Mouse (Mus musculus) G1E (cell line): ENCODE measurements at regions not wholly inside any gene's neighbourhood (a gene's known extent, or its start where the extent isn't known, plus 50 kb on each side); places are given as distances from the start of the nearest gene placed in this dataset.

Source experiments
- ATAC-seq: 2 replicates; pipeline ENCODE4 v1.8.0; 2016; ENCODE audit warnings: mild to moderate bottlenecking; ENCODE audit not compliant: insufficient number of reproducible peaks, poor library complexity, low FRiP score, severe bottlenecking; ENCODE audit errors: extremely low read depth
- DNase-seq: peaks from one replicate; pipeline ENCODE4 v3.0.0; 2012; ENCODE audit warnings: low spot score
- H3K27me3 ChIP-seq: 2 replicates; pipeline ENCODE4 v1.6.1; 2012; ENCODE audit warnings: mild to moderate bottlenecking, low read length, inconsistent platforms; ENCODE audit not compliant: insufficient read depth
- H3K36me3 ChIP-seq: replicated peaks from 2 replicates; pipeline ENCODE3; 2012; ENCODE audit warnings: mild to moderate bottlenecking, inconsistent platforms
- H3K4me1 ChIP-seq: 2 replicates; pipeline ENCODE4 v1.6.1; 2012; ENCODE audit warnings: low read depth, low read length, inconsistent platforms, mixed read lengths; ENCODE audit not compliant: insufficient read depth
- H3K4me3 ChIP-seq: 2 replicates; pipeline ENCODE4 v1.5.1; 2012; ENCODE audit warnings: low read depth, mild to moderate bottlenecking, inconsistent platforms, low read length, moderate library complexity, mixed read lengths
- H3K9me3 ChIP-seq: replicated peaks from 2 replicates; pipeline ENCODE4 v1.6.1; 2012; ENCODE audit warnings: inconsistent platforms
- CTCF ChIP-seq: IDR thresholded peaks from 2 replicates; pipeline ENCODE4 v1.5.1; 2012; ENCODE audit warnings: low read depth, low read length, inconsistent platforms, mixed read lengths
- GATA1 ChIP-seq: IDR thresholded peaks from 2 replicates; pipeline ENCODE4 v1.6.1; 2012; ENCODE audit warnings: borderline replicate concordance, low read length, inconsistent platforms, mixed read lengths
- GATA2 ChIP-seq: IDR thresholded peaks from 2 replicates; pipeline ENCODE4 v1.6.1; 2012; ENCODE audit warnings: low read depth, low read length, inconsistent platforms, borderline replicate concordance
- POLR2AphosphoS5 ChIP-seq: IDR thresholded peaks from 2 replicates; pipeline ENCODE4 v1.6.1; 2012; ENCODE audit warnings: low read depth, low read length, inconsistent platforms; ENCODE audit not compliant: insufficient replicate concordance
- TAL1 ChIP-seq: conservative IDR thresholded peaks from 2 replicates; pipeline ENCODE4 v1.6.1; 2012; ENCODE audit warnings: low read depth, low read length, inconsistent platforms, mixed read lengths

GRCm38 (mm10) chr8:35991936-35992603, 226.5 kb downstream of the Gm19410 start:
- Histone ChIP-seq H3K4me3 (no peak overlapping the region), H3K4me1 (no peaks in the 10 kb centered on the region), H3K9me3 (no peaks in the 10 kb centered on the region), H3K27me3 (peaks cover 13% of the 10 kb centered on the region; the same call in 1 of the 2 replicates), H3K36me3 (no peaks in the 10 kb centered on the region)
- no peak for TF ChIP-seq TAL1
- no peak for TF ChIP-seq CTCF
- ATAC-seq (no peak), DNase-seq (no peak)

- ATAC-seq (no peak), DNase-seq (no peak)
- TF ChIP-seq CTCF (no peak), GATA2 (no peak), GATA1 (no peak), TAL1 (no peak), POLR2AphosphoS5 (no peak)
- Histone ChIP-seq H3K9me3 (no peaks in the 10 kb centered on the region), H3K4me3 (no peak overlapping the region), H3K36me3 (no peaks in the 10 kb centered on the region), H3K27me3 (peaks cover 12% of the 10 kb centered on the region; the same call in 1 of the 2 replicates), H3K4me1 (no peaks in the 10 kb centered on the region)
Measured at GRCm38 (mm10) chr8:35996330-35997077, 230.9 kb downstream of the Gm19410 start.

- Histone ChIP-seq H3K4me1 (no peaks in the 10 kb centered on the region), H3K4me3 (no peak overlapping the region), H3K27me3 (peaks cover 9% of the 10 kb centered on the region; the same call in 1 of the 2 replicates), H3K9me3 (no peaks in the 10 kb centered on the region), H3K36me3 (no peaks in the 10 kb centered on the region)
- TF ChIP-seq TAL1 (no peak), GATA2 (no peak), POLR2AphosphoS5 (no peak), CTCF (no peak), GATA1 (no peak)
- ATAC-seq (no peak), DNase-seq (no peak)
Measured at GRCm38 (mm10) chr8:35999584-35999983, 234.0 kb downstream of the Gm19410 start.

- H3K4me1 ChIP-seq: no peaks in the 10 kb centered on the region
- no peaks in the 10 kb centered on the region for H3K9me3 ChIP-seq
- no peaks in the 10 kb centered on the region for H3K36me3 ChIP-seq
- DNase-seq (no peak), ATAC-seq (no peak)
- TF ChIP-seq GATA1: no peak
- TF ChIP-seq GATA2: no peak
- TF ChIP-seq CTCF: no peak
- TF ChIP-seq TAL1: no peak
- TF ChIP-seq POLR2AphosphoS5: no peak
- no peak overlapping the region for H3K4me3 ChIP-seq
- 0 out of 2 replicates have a peak, but pooled peaks cover 4% of the 10 kb centered on the region for H3K27me3 ChIP-seq
Measured at GRCm38 (mm10) chr8:36004387-36004786, 238.8 kb downstream of the Gm19410 start.

- Histone ChIP-seq H3K36me3 (no peaks in the 10 kb centered on the region), H3K4me3 (no peak overlapping the region), H3K4me1 (no peaks in the 10 kb centered on the region), H3K9me3 (no peaks in the 10 kb centered on the region), H3K27me3 (peaks cover 2% of the 10 kb centered on the region; the same call in 1 of the 2 replicates)
- DNase-seq (no peak), ATAC-seq (no peak)
- TF ChIP-seq POLR2AphosphoS5: no peak
- no peak for TF ChIP-seq CTCF
- no peak for TF ChIP-seq GATA1
- TF ChIP-seq GATA2: no peak
- no peak for TF ChIP-seq TAL1
Measured at GRCm38 (mm10) chr8:36005536-36005935, 239.9 kb downstream of the Gm19410 start.

GRCm38 (mm10) chr8:36007724-36008123, 242.1 kb downstream of the Gm19410 start:
- H3K9me3 ChIP-seq: no peaks in the 10 kb centered on the region
- no peaks in the 10 kb centered on the region for H3K36me3 ChIP-seq
- DNase-seq: no peak
- H3K27me3 ChIP-seq: peaks cover 5% of the 10 kb centered on the region; the same call in 1 of the 2 replicates
- TF ChIP-seq CTCF (no peak), GATA2 (no peak), GATA1 (no peak), POLR2AphosphoS5 (no peak), TAL1 (no peak)
- no peaks in the 10 kb centered on the region for H3K4me1 ChIP-seq
- ATAC-seq: no peak
- no peak overlapping the region for H3K4me3 ChIP-seq

GRCm38 (mm10) chr8:36009565-36009964, 244.0 kb downstream of the Gm19410 start:
- ATAC-seq: no peak
- DNase-seq: no peak
- H3K36me3 ChIP-seq: no peaks in the 10 kb centered on the region
- TF ChIP-seq GATA2 (no peak), POLR2AphosphoS5 (no peak), TAL1 (no peak), GATA1 (no peak), CTCF (no peak)
- H3K9me3 ChIP-seq: no peaks in the 10 kb centered on the region
- no peak overlapping the region for H3K4me3 ChIP-seq
- peaks cover 5% of the 10 kb centered on the region; the same call in 1 of the 2 replicates for H3K27me3 ChIP-seq
- H3K4me1 ChIP-seq: no peaks in the 10 kb centered on the region
